Mouse (Mus musculus) kidney, postnatal 0 days (tissue): ENCODE data around the gene Rorb. TPM values are rescaled to one million over a fixed set of nuclear protein-coding genes. Genes with fewer than 3 reads are reported as not detected.

Source experiments
- ATAC-seq: fragments of 200-750 bp; cut with Nextera tagmentation; replicated peaks from 2 replicates; pipeline ENCODE4 v1.8.0; 2017; ENCODE audit warnings: low read depth, moderate number of reproducible peaks, moderate TSS enrichment, moderate library complexity; ENCODE audit not compliant: low FRiP score
- DNase-seq: peaks from one replicate; pipeline ENCODE4 v3.0.0-alpha.2; 2016; ENCODE audit warnings: low spot score
- H3K27ac ChIP-seq: fragments of 300-500 bp; sonication (generic); 2 replicates; pipeline ENCODE4 v1.5.1; 2014; ENCODE audit warnings: mild to moderate bottlenecking
- H3K27me3 ChIP-seq: fragments of 300-500 bp; sonication (generic); 2 replicates; pipeline ENCODE4 v1.6.1; 2014; ENCODE audit warnings: low read length, mixed read lengths; ENCODE audit not compliant: insufficient read depth
- H3K36me3 ChIP-seq: fragments of 300-500 bp; sonication (generic); 2 replicates; pipeline ENCODE4 v1.6.1; 2014; ENCODE audit warnings: low read length, mixed read lengths; ENCODE audit not compliant: insufficient read depth
- H3K4me1 ChIP-seq: fragments of 300-500 bp; sonication (generic); replicated peaks from 2 replicates; pipeline ENCODE4 v1.6.1; 2014; ENCODE audit warnings: antibody characterized with exemption, low read length, mixed read lengths; ENCODE audit not compliant: insufficient read depth
- H3K4me2 ChIP-seq: fragments of 300-500 bp; sonication (generic); 2 replicates; pipeline ENCODE4 v1.6.1; 2014; ENCODE audit warnings: mild to moderate bottlenecking, low read length, moderate library complexity, mixed read lengths
- H3K4me3 ChIP-seq: fragments of 300-500 bp; sonication (generic); replicated peaks from 2 replicates; pipeline ENCODE4 v1.5.1; 2014; ENCODE audit warnings: low read depth, low read length
- H3K9ac ChIP-seq: fragments of 300-500 bp; sonication (generic); 2 replicates; pipeline ENCODE4 v1.6.1; 2014; ENCODE audit warnings: low read depth, low read length
- H3K9me3 ChIP-seq: fragments of 300-500 bp; sonication (generic); replicated peaks from 2 replicates; pipeline ENCODE4 v1.6.1; 2016; ENCODE audit warnings: low read length, inconsistent platforms, mixed read lengths
- CTCF ChIP-seq: IDR thresholded peaks from 2 replicates; pipeline ENCODE4 v1.5.1; 2016; ENCODE audit warnings: antibody characterized with exemption, low read depth, mild to moderate bottlenecking, moderate library complexity
- WGBS: fragments of 180-500 bp; shearing (Covaris S2); extraction: QIAGEN DNeasy Blood & Tissue Kit; methylation state at CpG from one replicate; pipeline ENCODE4 v1.1.7; 2014; 5-methylcytosine and 5-hydroxymethylcytosine counted together
- polyA plus RNA-seq: library from polyadenylated mRNA; unstranded; fragments of >200 nt; fragmentation: Nextera tagmentation; extraction: Ambion mirVana; gene quantifications from 2 replicates; pipeline ENCODE4 v1.2.1, GENCODE M21; 2015

Rorb gene
- polyA plus RNA-seq, 1 experiment from 2014 or later = 0.18 TPM

GRCm38 (mm10) chr19:18887646-18888407, 223.2 kb downstream of the Rorb start:
- Histone ChIP-seq H3K9me3 (no peaks in the 10 kb centered on the region), H3K4me3 (no peak overlapping the region), H3K4me1 (no peaks in the 10 kb centered on the region), H3K27me3 (no peaks in the 10 kb centered on the region), H3K9ac (no peak overlapping the region), H3K4me2 (no peak overlapping the region), H3K36me3 (no peaks in the 10 kb centered on the region), H3K27ac (no peak overlapping the region)
- TF ChIP-seq CTCF = no peak
- peak; percentile 40 for DNase-seq
- 0 out of 2 replicates have a peak, but pooled peaks have one; percentile 50 for ATAC-seq
- 37% methylated on average over 11 of the region's 11 CpGs for WGBS

GRCm38 (mm10) chr19:18881162-18881561, 229.8 kb downstream of the Rorb start:
- no peak overlapping the region for H3K9ac ChIP-seq
- H3K36me3 ChIP-seq = no peaks in the 10 kb centered on the region
- no peak overlapping the region for H3K4me3 ChIP-seq
- TF ChIP-seq CTCF = no peak
- no peaks in the 10 kb centered on the region for H3K27me3 ChIP-seq
- DNase-seq (no peak), ATAC-seq (no peak)
- H3K4me1 ChIP-seq = no peaks in the 10 kb centered on the region
- WGBS = 74% methylated on average over 5 of the region's 5 CpGs
- no peaks in the 10 kb centered on the region for H3K9me3 ChIP-seq
- no peak overlapping the region for H3K4me2 ChIP-seq
- no peak overlapping the region for H3K27ac ChIP-seq
